ENCODE assay signal across 26 mouse cellular contexts in genomic region chr13:108686807-108687206, GRCm38 (mm10).
DNase-seq lines count a peak whose midpoint lies in the region; ATAC-seq and TF ChIP-seq lines count a peak whose summit lies in the region.
"Had no signal": no experiment of that assay in that cellular context is flagged by ENCODE, and none has a peak within 500 bp of the region (broad histone marks: within the 10 kb centered on the region; RNA-seq: fewer than 3 reads in every experiment).

No protein-coding gene starts in this region.

- no peak for TF ChIP-seq POLR2A in bone marrow macrophage, adult 2 months (IDR thresholded peaks at IDR 0.05; ENCODE audit: borderline replicate concordance, low read depth, low read length)

- DNase-seq in heart, postnatal 4 days, result no peak
- peak; percentile 29 for DNase-seq in 416B (ENCODE audit: low read depth)
- DNase-seq in layer of hippocampus, postnatal 36 days, result no peak
- no peak for DNase-seq in yolk sac, embryonic 10.5 days (ENCODE audit: low spot score)
- no peak for DNase-seq in urinary bladder, adult 18-20 months (ENCODE audit: low spot score in 2 of 2)
- DNase-seq: adrenal gland, postnatal 10 days; cerebellum, adult 2 months; cerebellum, postnatal 36 days; heart, adult 11 months; kidney, adult 9 months; kidney, postnatal 36 days; lung, postnatal 4 days; retina, postnatal 1 day; right cerebral cortex, postnatal 4 days; thymus, postnatal 14 days had no signal

- no peaks in the 10 kb centered on the region for H3K36me3 ChIP-seq in heart, embryonic 15.5 days
- H3K36me3 ChIP-seq in megakaryocyte, embryonic 14.5 days (replicated peaks; ENCODE audit: low read length), result no peaks in the 10 kb centered on the region
- H3K36me3 ChIP-seq: heart, embryonic 12.5 days; hindbrain, embryonic 15.5 days; lung, embryonic 15.5 days had no signal

- ATAC-seq in heart, embryonic 15.5 days (replicated peaks; ENCODE audit: insufficient number of reproducible peaks, insufficient read depth, low FRiP score, low read depth), result no peak
- ATAC-seq: forebrain, embryonic 14.5 days; intestine, embryonic 16.5 days had no signal

- no peak overlapping the region for H3K9ac ChIP-seq in heart, embryonic 15.5 days
- H3K9ac ChIP-seq: heart, embryonic 12.5 days; hindbrain, embryonic 15.5 days; liver, embryonic 14.5 days; lung, embryonic 15.5 days had no signal

- no peaks in the 10 kb centered on the region for H3K27me3 ChIP-seq in heart, embryonic 15.5 days
- peaks cover 47% of the 10 kb centered on the region for H3K27me3 ChIP-seq in megakaryocyte, embryonic 14.5 days (replicated peaks)
- H3K27me3 ChIP-seq: heart, embryonic 12.5 days; hindbrain, embryonic 15.5 days; lung, embryonic 15.5 days had no signal

- 68% methylated on average over 4 of the region's 4 CpGs for WGBS in heart, embryonic 15.5 days

- H3K4me2 ChIP-seq in heart, embryonic 15.5 days, result no peak overlapping the region
- H3K4me2 ChIP-seq: heart, embryonic 12.5 days; hindbrain, embryonic 15.5 days; lung, embryonic 15.5 days; midbrain, embryonic 11.5 days had no signal

- H3K4me3 ChIP-seq in heart, embryonic 15.5 days, result no peak overlapping the region
- H3K4me3 ChIP-seq in bone marrow macrophage, adult 2 months (ENCODE audit: insufficient read depth, low read length), result no peak overlapping the region
- peak overlapping the region; percentile 28 for H3K4me3 ChIP-seq in megakaryocyte, embryonic 14.5 days (replicated peaks)
- H3K4me3 ChIP-seq: heart, embryonic 12.5 days; hindbrain, embryonic 15.5 days; left cerebral cortex, adult 2 months; lung, embryonic 15.5 days had no signal

- H3K4me1 ChIP-seq in heart, embryonic 15.5 days (replicated peaks), result peaks cover 10% of the 10 kb centered on the region
- H3K4me1 ChIP-seq in bone marrow macrophage, adult 2 months (ENCODE audit: control insufficient read depth, insufficient read depth, low read length), result peaks cover 18% of the 10 kb centered on the region
- H3K4me1 ChIP-seq in megakaryocyte, embryonic 14.5 days, result 0 out of 2 replicates have a peak, but pooled peaks cover 5% of the 10 kb centered on the region
- H3K4me1 ChIP-seq: hindbrain, embryonic 15.5 days; lung, embryonic 15.5 days had no signal

- peak overlapping the region; percentile 61 for H3K27ac ChIP-seq in heart, embryonic 15.5 days
- peak overlapping the region; percentile 68 for H3K27ac ChIP-seq in bone marrow macrophage, adult 2 months (ENCODE audit: insufficient read depth, low read depth, low read length)
- H3K27ac ChIP-seq: hindbrain, embryonic 15.5 days; left cerebral cortex, adult 2 months; liver, embryonic 14.5 days; lung, embryonic 15.5 days had no signal

- H3K9me3 ChIP-seq in heart, embryonic 15.5 days (replicated peaks), result no peaks in the 10 kb centered on the region
- H3K9me3 ChIP-seq in megakaryocyte, embryonic 14.5 days, result 0 out of 2 replicates have a peak, but pooled peaks cover 4% of the 10 kb centered on the region
- H3K9me3 ChIP-seq: heart, embryonic 12.5 days; hindbrain, embryonic 15.5 days; lung, embryonic 15.5 days had no signal

- no peak for TF ChIP-seq CTCF in bone marrow macrophage, adult 2 months (IDR thresholded peaks at IDR 0.05; ENCODE audit: low read depth, low read length)
